Mouse (Mus musculus) embryo, embryonic 11 days (tissue): Measurements from ENCODE around the gene Vamp2.

Experiments used
- DNase-seq: peaks from one replicate; pipeline ENCODE4 v3.0.0-alpha.2; 2015

Vamp2 gene

DNA sequence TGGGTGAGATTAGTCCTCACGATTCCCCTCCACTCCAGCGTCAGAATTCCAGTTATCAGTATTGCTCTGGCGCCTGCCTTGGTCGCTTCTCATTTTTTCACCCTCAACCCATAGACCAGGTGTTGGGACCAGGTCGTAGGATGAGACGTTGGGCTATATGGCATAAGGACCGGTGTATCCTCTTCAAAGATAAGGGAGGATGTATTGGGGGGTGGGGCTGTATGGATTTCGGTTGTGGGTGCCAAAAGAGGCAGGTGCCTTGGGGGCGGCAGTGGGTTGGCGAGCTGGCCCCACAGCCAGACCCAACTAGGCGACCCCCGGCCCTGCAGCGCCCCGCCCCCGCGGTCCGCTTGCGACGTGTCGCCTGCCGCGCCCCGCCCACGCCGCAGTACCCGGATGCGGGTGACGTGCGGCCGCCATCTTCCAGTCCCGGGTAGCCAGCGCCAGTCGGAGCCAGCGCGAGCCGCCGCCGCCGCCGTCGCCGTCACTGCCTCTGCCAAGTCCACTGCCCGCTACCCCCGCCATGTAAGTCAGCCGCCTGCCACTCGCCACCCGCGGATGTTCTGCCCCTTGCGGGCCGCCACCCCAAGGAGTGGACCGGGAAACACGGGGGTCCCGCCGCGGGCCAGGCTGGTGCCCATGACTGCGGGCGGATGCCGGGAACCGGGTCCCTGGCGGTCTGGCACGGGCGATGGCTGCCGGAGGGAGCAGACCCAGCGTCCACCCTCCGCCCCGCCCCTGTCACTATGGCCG, at the start of gene Vamp2:
Gene Vamp2, plus strand, starts transcription at position 388 of the 753 bp plus-strand sequence.
- peak; percentile 95 for DNase-seq

DNA sequence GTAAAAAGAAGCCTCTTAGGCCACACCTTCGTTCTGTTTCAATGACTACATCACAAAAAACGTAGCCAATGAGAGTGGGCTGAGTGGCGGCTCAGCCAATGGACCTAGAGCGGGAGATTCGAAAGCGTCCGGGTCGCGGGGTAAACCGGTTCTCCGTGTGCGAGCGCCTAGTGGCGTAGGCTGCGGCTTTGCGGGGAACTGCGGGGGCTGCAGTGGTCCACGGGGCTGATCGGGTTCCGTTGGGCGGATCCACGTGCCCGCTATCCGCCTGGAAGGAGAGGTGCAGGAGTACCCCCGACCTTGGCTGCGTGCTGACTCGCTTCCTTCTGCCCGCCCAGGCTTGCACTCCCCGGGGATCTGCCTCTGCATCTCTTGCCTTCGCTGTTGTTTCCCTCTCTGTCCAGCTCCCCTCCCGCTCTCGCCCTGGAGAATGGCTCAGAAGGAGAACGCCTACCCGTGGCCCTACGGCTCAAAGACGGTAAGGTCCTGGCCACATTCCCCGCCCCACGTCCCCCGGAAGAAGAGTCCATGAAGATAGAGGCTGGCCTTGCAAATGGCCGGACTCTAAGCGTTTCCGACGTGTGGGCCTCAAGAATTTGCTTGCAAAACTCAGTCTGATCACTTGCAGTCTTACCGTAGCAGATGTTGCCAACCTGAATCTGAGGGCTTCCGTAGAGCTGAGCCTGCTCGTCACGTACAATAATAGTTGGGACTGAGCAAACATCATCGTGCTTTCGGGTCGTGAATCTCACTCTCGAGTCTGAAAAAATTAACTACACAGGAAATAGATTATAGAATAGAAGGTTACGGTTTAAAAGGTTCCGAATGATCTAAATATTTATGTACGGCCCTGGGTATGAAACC, 42.5 kb upstream of the Vamp2 start, which contains the start of gene Aurkb:
Gene Aurkb, plus strand, starts transcription at position 117 of the 864 bp plus-strand sequence.
- peak; percentile 95 for DNase-seq

DNA sequence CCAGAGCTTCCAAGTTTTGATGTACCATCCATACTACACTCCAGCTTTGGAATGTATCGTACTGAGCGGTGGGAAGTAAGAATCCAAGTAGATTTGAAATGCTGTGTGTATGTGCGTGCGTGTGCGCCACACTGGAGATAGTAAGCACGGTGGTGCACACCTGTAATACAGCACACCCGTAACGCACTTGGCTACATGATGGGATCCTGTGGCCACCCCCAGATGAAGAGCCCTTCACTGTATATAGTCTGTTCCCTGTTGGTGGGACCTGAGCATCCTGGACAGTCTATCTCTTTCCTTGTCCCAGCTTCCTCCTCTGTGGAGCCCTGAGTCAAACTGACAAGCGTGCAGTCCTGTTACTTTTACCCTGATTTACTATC, 41.9 kb upstream of the Vamp2 start:
- no peak for DNase-seq

DNA sequence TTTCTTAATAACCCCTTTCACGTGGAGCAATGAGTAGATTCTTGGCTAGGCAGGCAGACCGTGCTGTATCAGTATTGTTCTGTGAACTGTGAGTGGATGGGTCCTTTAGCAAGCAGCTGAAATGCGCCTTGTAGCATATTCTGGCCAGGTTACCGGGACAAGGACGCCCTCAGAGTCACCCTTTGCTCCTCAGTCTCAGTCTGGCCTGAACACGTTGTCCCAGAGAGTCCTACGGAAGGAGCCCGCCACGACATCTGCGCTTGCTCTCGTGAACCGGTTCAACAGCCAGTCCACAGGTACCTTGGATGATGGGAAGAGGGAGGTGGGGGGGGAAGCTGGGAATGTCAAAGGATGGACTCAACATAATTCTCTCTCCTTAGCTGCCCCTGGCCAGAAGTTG, 40.7 kb upstream of the Vamp2 start:
- no peak for DNase-seq

DNA sequence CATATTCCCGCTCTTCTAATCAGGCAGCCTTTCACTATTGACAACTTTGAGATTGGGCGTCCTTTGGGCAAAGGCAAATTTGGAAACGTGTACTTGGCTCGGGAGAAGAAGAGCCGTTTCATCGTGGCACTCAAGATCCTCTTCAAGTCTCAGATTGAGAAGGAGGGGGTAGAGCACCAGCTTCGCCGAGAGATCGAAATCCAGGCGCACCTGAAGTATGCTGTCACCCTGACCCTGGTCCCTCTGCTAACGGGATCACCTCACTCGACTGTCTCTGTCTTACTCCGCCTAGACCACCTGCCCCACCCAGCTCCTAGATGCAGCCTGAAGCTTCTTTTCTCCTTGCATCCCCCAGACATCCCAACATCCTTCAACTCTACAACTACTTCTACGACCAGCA, 40.1 kb upstream of the Vamp2 start:
- no peak for DNase-seq

DNA sequence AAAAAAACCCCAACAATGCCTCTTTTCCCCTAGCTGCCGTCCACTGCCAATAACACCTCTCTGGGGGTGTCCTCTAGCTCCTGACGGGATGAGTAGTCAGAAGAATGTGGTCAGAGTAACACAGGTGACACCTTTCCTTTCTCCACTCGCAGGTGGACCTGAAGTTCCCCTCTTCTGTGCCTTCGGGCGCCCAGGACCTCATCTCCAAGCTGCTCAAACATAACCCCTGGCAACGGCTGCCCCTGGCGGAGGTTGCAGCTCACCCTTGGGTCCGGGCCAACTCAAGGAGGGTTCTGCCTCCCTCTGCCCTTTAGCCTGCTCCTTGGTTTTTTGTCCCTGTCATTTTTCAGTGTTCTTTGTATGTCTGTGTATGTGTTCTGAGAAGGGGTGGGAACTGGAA, 37.5 kb upstream of the Vamp2 start:
- no peak for DNase-seq

DNA sequence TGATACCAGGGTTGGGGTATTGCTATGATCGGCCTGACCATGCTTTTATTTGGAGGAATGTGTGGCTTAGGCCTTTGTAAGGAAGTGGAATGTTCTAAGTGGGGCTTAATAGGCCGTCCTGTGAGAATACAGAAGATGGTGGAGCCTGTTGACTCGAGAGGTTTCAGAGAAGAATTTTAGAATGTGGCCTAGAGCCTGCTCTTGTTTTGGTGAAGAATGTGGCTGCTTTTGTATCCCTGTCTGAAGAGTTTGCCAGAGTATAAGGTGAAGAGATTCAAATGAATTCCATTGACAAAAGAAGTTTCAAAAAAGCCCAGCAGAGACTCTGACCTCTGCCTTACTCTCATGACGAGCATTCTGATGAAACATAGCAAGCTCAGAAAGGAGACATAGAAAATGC, 36.5 kb upstream of the Vamp2 start:
- DNase-seq, result no peak

DNA sequence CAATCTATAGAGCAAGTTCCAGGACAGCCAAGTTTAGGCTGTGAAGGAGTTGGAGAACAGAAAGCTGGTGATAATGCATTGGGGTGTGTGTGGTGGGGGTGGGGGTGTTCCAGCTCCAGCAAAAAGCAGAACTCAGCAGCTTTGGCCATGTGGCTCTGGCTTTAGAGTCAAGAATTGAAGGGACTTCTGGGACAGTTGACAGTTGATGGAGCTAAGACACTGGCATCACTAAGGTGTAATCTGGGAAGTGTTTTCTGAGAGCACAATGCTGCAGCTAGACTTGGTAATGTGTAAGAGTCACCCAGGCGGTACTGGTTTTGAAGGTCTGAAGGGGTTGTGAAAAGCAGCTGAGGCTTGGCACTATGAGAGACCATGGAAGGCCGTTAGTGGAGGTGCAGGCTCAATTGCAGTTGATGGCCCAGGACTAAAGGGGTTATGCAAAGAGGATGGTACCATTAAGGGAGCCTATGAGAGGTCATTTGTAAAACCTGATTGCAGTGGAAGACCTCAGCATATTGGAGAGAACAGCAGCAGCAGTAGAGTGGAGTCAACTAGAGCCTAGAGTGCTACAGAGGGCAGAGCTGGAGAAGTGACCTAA, 35.4 kb upstream of the Vamp2 start:
- DNase-seq, result no peak

DNA sequence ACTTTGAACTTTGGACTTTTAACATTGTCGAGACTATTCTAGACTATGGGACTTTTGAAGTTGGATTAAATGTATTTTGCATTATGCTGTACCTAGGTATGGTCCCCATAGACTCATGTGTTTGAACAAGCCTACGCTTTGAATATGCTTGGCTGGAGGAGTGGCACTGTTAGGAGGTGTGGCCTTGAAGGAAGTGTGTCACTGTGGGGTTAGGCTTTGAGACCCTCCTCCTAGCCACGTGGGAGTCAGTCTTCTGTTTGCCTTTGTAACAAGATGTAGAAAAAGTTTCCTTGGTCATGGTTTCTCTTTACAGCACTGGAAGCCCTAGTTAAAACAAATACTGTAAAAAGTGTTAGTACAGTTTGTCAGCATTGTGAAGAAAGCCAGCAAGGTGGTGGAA, 34.4 kb upstream of the Vamp2 start:
- no peak for DNase-seq

DNA sequence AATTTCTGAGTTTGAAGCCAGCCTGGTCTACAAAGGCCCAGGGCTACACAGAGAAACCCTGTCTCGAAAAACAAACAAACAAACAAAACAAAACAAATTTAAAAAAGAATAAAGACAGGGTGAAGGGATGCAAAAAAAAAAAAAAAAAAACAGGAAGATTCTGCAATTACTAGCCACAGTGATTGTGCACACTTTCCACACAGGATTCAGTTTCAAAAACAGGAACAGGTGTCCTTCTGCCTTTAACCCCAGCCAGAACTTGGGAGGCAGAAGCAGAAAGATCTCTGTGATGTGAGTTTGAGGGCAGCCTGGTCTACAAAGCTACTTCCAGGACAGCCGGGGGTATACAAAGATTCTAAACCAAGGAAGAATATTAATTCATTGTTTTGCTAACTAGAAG, 30.0 kb upstream of the Vamp2 start:
- no peak for DNase-seq

DNA sequence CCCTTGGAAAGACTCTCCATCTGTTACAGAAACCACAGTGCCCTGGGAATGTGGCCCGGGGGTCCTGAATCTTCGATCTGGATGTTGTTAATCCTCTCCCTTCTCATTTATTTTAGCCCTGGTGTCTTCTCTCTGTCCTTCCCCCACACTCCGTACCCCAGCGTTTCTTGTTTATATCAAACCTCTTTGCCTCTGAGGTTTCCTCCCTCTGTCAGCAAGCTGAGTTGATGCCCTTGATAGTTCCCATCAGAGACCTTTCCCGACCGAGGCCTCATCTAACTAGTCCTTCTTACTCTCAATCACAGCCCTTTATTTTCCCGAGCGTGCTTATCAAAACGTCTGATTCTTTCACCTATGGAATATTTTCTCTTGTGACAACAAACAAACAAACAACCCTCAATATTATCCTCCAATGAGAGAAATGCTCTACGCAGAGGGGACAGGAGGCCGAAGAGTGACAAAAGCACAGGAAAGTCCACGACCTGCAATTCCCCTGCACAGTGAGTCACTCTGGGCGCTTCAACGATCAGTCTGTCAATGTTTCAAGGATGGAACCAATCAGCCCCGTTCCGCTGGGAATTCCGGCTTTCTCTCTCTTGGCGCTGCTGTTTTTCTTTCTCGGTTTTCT, 29.4 kb upstream of the Vamp2 start:
- DNase-seq, result no peak

DNA sequence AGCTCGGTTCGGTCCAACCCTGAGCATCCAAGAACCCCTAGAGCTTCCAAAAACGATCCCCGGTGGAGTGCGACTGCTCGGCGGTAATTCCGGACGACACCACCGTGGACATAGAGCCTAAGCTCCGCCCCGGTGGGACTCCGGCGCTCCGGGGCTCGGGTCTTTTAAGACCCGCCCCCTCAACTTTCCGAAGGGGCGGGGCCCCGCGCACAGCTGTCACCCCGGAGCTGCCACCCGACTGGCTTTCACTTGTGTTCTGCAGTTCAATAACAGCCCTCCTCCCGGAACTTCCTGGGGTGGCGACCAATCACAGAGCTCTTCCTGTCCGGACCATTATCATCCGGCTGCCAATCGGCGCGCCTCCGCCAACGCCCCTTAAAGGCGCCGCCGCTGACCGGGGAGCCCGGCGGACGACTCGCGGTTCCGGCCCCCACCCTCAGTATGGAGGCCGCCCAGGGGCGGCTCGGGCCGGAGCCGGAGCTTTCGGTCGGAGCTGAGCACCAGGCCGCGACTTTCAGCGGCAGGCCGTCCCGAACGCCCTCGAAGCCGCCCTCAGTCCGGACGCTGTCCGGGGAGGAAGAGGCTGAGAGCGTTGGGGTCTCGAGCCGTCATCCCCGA, 28.8 kb upstream of the Vamp2 start, which contains the start of gene Borcs6:
Gene Borcs6, plus strand, starts transcription at position 361 of the 618 bp plus-strand sequence.
- peak; percentile 98 for DNase-seq

DNA sequence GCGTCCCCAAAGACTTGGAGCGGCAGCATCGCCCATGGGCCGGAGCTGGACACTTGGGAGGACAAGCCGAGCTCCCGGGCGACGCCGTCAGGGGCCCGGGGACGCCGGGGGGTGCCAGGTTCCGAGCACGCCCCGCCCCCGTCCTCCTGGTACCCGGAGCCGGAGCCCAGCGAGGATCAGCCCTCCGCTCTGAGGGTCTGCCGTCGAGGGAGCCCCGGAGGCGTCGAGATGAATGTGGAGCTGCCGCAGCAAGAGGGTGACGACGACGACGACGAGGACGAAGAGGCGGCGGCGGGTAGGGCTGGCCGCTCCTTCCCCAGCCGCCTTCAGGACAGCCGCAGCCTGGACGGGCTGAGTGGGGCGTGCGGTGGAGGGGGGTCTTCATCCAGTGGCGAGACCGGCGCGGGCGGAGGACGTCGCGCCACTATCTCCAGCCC, 28.3 kb upstream of the Vamp2 start:
- DNase-seq, result no peak

DNA sequence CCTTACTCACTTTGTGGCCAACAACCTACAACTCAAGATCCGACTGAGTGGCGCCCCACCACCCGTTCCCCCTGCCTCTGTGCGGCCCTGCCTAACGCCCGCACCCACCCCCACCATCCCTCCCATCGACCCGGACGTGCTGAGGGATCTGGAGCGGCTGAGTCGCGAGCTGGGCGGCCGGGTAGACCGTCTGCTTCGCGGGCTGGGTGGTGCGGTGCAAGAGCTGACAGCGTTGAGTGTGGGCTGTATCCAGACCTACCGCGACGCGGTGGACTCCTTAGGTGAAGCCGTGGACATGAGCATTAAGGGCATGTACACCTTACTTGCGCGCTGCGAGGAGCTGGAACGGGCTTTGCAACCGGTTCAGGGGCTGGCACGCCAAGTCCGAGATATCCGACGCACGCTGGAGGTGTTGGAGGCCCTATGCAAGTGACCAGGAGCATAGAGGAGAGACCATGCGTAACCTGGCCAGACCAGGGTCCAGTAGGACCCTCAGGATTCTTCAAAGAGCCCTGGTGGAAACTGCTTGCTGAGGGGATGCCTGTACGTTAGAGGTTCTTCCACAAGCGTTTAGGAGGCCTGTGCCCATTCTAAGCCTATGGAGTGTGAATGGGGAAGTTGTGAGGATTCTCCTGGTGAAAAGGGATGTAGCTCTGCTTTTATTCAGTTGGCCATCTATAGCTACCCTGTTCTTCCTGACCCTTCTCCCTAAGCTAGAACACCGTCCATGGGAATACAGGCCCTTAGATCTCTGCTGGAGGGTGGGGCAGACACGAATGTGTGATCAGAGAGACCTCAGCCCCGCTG, 27.6 kb upstream of the Vamp2 start:
- peak; percentile 51 for DNase-seq

DNA sequence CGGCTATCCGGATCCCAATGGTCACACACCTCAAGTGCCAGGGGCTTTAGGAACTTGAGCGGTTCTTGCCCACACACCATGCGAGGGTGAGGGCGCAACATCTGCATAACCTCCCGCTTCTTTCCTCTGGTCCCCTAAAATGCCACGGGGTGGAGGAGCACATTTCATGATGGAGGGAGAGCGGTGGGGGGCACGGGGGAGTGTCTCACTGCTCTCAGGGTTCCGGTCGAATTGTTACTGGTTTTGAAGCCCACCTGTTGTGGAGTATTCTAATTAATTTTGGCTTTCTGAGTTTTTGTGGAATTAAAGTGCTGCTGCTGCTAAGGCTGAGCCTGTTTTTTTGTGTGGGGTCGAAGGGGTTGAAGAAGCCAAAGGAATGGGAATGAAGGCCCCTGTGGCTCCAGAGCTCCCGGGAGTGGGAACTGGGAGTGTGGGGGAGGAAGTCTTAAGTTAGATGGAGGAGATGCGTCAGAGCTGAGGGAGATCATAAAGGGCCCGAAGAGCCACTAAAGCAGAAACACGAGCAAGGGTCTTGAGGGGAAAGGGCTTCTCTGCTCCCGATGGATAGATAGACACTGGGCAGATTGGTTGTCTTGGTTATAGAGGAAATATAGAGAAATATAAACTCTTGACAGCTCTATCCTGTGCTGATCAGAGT, 26.9 kb upstream of the Vamp2 start:
- no peak for DNase-seq

DNA sequence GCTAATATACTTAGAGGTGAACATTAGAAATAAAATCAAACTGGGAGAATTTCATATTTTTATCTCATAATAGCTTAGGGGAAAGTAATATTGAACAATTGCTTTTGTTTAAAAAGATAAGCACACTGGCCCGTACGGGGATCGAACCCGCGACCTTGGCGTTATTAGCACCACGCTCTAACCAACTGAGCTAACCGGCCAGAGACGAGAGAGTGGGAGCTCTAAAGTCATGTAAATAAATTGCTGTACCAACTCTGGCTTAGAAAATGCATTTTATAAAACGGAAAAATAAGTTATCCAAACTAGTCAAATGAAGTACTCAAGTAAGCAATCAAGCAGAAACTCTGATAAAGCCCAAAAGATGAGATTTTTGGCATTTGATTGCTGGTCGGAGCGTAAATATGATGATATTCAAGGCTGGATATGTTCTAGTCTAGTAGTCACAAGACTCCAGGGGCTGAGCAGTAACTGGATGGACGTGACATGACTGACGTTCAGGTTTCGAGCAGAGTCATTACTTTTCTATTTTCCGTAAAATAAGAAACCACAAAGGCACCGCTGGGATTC, 26.0 kb upstream of the Vamp2 start:
- peak; percentile 81 for DNase-seq

DNA sequence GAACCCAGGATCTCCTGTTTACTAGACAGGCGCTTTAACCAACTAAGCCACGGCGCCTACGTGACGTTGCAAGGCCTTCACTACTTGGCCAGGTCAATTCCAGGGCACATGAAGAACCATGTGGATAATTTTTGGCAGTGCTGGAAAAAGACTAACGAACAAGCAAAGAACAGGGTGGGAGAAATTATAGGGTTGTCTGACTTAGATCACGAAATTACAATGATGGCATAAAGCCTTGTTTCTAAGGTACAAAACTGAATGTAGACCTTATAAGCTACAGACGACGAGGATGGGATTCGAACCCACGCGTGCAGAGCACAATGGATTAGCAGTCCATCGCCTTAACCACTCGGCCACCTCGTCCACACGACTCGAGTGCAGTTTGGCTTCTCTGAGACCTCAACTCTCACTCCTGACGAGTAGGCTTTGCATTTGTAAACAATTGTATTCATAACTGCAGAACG, 25.5 kb upstream of the Vamp2 start:
- peak; percentile 93 for DNase-seq

DNA sequence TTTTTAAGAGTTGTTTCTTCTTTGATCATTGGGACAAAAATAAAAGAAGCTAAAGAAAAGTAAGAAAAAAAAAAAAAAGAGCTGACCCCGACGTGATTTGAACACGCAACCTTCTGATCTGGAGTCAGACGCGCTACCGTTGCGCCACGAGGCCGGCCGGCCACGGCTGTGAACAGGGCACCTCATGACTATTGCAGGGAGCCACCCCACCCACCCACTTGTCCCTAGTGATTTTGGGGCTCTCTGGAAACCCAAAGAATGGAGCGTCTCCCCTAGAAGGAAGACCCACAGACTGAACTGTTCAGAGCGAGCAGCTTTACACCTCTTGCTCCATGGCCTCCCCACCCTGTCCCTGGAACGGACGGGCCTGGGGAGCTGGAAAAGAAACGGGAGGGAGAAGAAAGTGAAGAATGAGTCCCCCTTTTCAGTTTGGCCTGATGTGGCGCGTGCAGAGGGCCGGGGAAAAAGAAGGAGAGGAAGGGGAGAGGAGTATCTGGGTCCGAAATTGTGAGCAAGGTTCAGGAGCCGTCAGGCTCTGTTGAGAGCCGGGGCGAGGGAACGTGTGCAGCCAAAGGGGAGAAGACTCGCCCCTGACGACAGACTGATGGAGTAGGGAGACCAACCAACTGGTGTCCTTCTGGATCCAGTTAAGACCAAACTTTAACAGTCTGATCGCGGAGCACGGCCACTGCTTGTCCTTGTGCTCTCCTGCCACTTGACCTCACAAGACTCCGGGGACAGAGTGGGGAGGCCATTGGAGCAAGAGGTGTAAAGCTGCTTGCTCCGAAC, 24.7 kb upstream of the Vamp2 start:
- peak; percentile 81 for DNase-seq

DNA sequence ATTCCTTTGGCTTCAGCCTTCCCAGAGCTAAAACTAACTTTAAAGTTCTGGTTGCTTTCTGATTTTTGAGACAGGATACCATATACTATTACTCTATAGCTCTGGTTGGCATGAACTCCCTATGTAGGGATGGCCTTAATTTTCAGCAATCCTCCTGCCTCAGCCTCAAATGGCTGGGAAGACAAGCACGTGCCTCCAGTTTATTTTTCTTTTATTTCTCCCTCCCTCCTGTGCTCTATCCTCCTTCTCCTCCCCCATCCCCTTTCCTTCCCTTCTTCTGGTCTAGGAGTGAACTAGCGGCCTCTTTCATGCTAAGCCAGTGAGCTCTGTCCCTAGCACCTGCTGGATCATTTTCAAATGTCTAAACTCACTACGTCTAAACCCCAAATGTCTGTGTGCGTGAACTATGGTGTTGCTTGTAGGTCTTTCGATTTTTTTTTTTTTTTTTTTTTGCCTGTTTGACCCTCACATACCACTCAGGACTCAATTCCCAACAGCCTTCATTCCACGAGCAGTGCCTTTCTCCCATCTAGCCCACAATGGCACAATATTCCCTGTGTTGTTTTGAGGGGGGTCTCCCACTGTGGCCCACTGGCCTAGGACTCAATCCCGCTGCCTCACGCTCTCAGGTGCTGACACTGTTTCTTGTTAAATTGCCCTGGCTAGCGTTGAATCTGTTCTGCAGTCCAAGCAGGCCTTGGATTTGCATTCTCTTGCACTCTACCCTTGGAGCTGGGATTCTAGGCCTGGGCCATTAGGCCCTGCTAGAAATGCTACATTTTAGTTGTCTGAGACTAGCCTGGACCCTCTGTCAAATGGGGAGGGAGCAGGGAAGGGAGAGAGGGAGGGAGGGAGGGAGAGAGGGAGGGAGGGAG, 23.8 kb upstream of the Vamp2 start:
- no peak for DNase-seq
